9 mouse cellular contexts compared by ENCODE assay signal in the genomic region with DNA sequence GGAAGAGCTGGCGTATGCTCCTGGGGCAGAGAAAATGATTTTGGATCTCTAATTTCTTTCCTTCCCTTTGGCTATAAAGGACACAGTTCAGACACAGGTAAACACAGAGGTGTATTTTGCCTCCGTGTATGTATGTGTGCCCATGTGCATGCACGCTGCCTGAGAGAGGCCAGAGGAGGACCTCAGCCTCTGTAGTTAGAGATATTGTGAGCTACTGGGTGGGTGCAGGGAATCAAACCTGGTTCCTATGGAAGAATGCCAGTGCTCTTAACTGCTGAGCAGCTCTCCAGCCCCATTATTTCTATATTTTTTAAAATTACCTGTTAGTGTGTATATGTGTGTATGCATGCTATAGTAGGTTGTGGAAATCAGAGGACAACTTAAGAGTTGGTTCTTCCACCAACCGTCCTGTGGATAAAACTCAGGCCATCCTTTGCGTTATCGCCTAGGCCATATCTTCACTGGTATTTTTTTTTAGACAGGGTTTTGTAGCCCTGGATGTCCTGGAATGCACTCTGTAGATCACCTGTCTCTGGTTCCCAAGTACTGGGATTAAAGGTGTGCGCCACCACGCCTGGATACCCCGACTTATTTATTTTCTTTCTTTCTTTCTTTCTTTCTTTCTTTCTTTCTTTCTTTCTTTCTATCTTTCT. TPM values are rescaled to one million over a fixed set of nuclear protein-coding genes. Genes with fewer than 3 reads are reported as not detected.
DNase-seq lines count a peak whose midpoint lies in the region; ATAC-seq lines count a peak whose summit lies in the region.
"Had no signal": no experiment of that assay in that cellular context is flagged by ENCODE, and none has a peak within 500 bp of the region (broad histone marks: within the 10 kb centered on the region; RNA-seq: fewer than 3 reads in every experiment).

No protein-coding gene starts in this region.

- WGBS in heart, embryonic 15.5 days, result 67% methylated on average over 9 of the region's 9 CpGs
- WGBS in hindbrain, embryonic 16.5 days, result 74% methylated on average over 9 of the region's 9 CpGs
- WGBS in midbrain, embryonic 13.5 days, result 78% methylated on average over 9 of the region's 9 CpGs

- DNase-seq in heart, adult 18-20 months, result no peak
- peak; percentile 19 for DNase-seq in c-Kit-negative CD71-positive TER-119-positive erythroid progenitor cells, embryonic 14.5 days (ENCODE audit: low read depth, low spot score)
- no peak for DNase-seq in layer of hippocampus, postnatal 14 days (ENCODE audit: low spot score in 2 of 2)
- no peak for DNase-seq in urinary bladder, adult 2 months (ENCODE audit: low spot score)
- DNase-seq in left cerebral cortex, adult 8-10 months (ENCODE audit: low spot score in 2 of 2), result no peak

- H3K9me3 ChIP-seq in heart, embryonic 15.5 days (replicated peaks), result no peaks in the 10 kb centered on the region
- no peaks in the 10 kb centered on the region for H3K9me3 ChIP-seq in hindbrain, embryonic 16.5 days (ENCODE audit: control insufficient read depth, low read length)
- H3K9me3 ChIP-seq in midbrain, embryonic 13.5 days, result no peaks in the 10 kb centered on the region

- H3K27me3 ChIP-seq in heart, embryonic 15.5 days, result no peaks in the 10 kb centered on the region
- no peaks in the 10 kb centered on the region for H3K27me3 ChIP-seq in hindbrain, embryonic 16.5 days (replicated peaks; ENCODE audit: control insufficient read depth, insufficient read depth, low read length)
- H3K27me3 ChIP-seq in midbrain, embryonic 13.5 days, result peaks cover 3% of the 10 kb centered on the region; the same call in 1 of the 2 replicates

- H3K4me1 ChIP-seq in heart, embryonic 15.5 days (replicated peaks), result peaks cover 15% of the 10 kb centered on the region
- peaks cover 13% of the 10 kb centered on the region for H3K4me1 ChIP-seq in hindbrain, embryonic 16.5 days (ENCODE audit: control insufficient read depth, insufficient read depth, low read depth, low read length)
- H3K4me1 ChIP-seq in midbrain, embryonic 13.5 days (replicated peaks), result peaks cover 19% of the 10 kb centered on the region

- H3K4me2 ChIP-seq in heart, embryonic 15.5 days, result peak overlapping the region; percentile 67
- peak overlapping the region; percentile 83 for H3K4me2 ChIP-seq in hindbrain, embryonic 16.5 days (ENCODE audit: low read length)
- H3K4me2 ChIP-seq in midbrain, embryonic 13.5 days (replicated peaks), result peak overlapping the region; percentile 88

- peak overlapping the region; percentile 88 for H3K4me3 ChIP-seq in heart, embryonic 15.5 days
- peak overlapping the region; percentile 99 for H3K4me3 ChIP-seq in hindbrain, embryonic 16.5 days (ENCODE audit: low read length)
- H3K4me3 ChIP-seq in midbrain, embryonic 13.5 days (replicated peaks), result peak overlapping the region; percentile 96

- H3K36me3 ChIP-seq in heart, embryonic 15.5 days, result peaks cover 10% of the 10 kb centered on the region; the same call in 1 of the 2 replicates
- H3K36me3 ChIP-seq in hindbrain, embryonic 16.5 days (ENCODE audit: control insufficient read depth, insufficient read depth, low read length), result no peaks in the 10 kb centered on the region
- H3K36me3 ChIP-seq in midbrain, embryonic 13.5 days, result peaks cover 11% of the 10 kb centered on the region

- H3K27ac ChIP-seq in heart, embryonic 15.5 days, result no peak overlapping the region
- no peak overlapping the region for H3K27ac ChIP-seq in hindbrain, embryonic 16.5 days (ENCODE audit: low read depth, low read length)
- no peak overlapping the region for H3K27ac ChIP-seq in midbrain, embryonic 13.5 days

- ATAC-seq in heart, embryonic 15.5 days (replicated peaks; ENCODE audit: insufficient number of reproducible peaks, insufficient read depth, low FRiP score, low read depth), result no peak
- no peak for ATAC-seq in hindbrain, embryonic 16.5 days
- ATAC-seq in midbrain, embryonic 13.5 days, result no peak

- H3K9ac ChIP-seq in heart, embryonic 15.5 days, result peak overlapping the region; percentile 78
- no peak overlapping the region for H3K9ac ChIP-seq in hindbrain, embryonic 16.5 days (ENCODE audit: low read depth, low read length)
- peak overlapping the region; percentile 93; the same call in 1 of the 2 replicates for H3K9ac ChIP-seq in midbrain, embryonic 13.5 days (replicated peaks)

RNA-seq across cellular contexts. Expression of gene Msh6, which starts 1.4 kb away (rescaled TPM):
- polyA plus RNA-seq in heart, embryonic 15.5 days (2015; fragmentation: Nextera tagmentation; extraction: Ambion mirVana), result 21.0 and 32.2 TPM in 2 replicates
- total RNA-seq in heart, adult 18-20 months (2021), result 1 to 10 TPM; 8.4 to 9.1 TPM
- polyA plus RNA-seq in hindbrain, embryonic 16.5 days (2015; fragmentation: Nextera tagmentation; extraction: Ambion mirVana), result 26.7 and 30.4 TPM in 2 replicates
- 37.3 and 38.2 TPM in 2 replicates for polyA plus RNA-seq in midbrain, embryonic 13.5 days (2015; fragmentation: Nextera tagmentation; extraction: Ambion mirVana)
- total RNA-seq in layer of hippocampus, postnatal 14 days (2021), result 10 to 100 TPM; 12.7 to 13.6 TPM
- polyA plus RNA-seq in urinary bladder, adult 2 months (2012; rRNA removed), result 7.1 and 9.6 TPM in 2 replicates
- 10 to 100 TPM; 14.5 to 16.0 (median 15.2) TPM for total RNA-seq in left cerebral cortex, adult 8-10 months (2022)

RNA-seq across cellular contexts. Expression of gene Rpl36-ps4, which starts 55.5 kb away (rescaled TPM):
- polyA plus RNA-seq in heart, embryonic 15.5 days (2015; fragmentation: Nextera tagmentation; extraction: Ambion mirVana), result not detected in 2 replicates
- total RNA-seq in heart, adult 18-20 months (2021), result not detected
- not detected in 2 replicates for polyA plus RNA-seq in hindbrain, embryonic 16.5 days (2015; fragmentation: Nextera tagmentation; extraction: Ambion mirVana)
- not detected in 2 replicates for polyA plus RNA-seq in midbrain, embryonic 13.5 days (2015; fragmentation: Nextera tagmentation; extraction: Ambion mirVana)
- not detected for total RNA-seq in layer of hippocampus, postnatal 14 days (2021)
- not detected in 2 replicates for polyA plus RNA-seq in urinary bladder, adult 2 months (2012; rRNA removed)
- total RNA-seq in left cerebral cortex, adult 8-10 months (2022), result not detected
- total RNA-seq: granulocyte monocyte progenitor cell, adult 5-6 weeks had no signal
